Mouse (Mus musculus) heart, adult 2 months (tissue): Measurements from ENCODE around the gene Fgd2. TPM values are rescaled to one million over a fixed set of nuclear protein-coding genes. Genes with fewer than 3 reads are reported as not detected.
A peak's percentile ranks its signal among the peaks of the same experiment; 100 is the strongest.

Experiments
- DNase-seq, 2 experiments: peaks; one replicate each; pipeline ENCODE4 v3.0.0; 2021
- H3K27ac ChIP-seq: fragments of 200-600 bp; 2 replicates; pipeline ENCODE4 v1.8.1; 2022
- H3K27me3 ChIP-seq: fragments of 200-500 bp; 2 replicates; pipeline ENCODE4 v1.6.1; 2012; ENCODE audit warnings: mild to moderate bottlenecking, low read length, inconsistent platforms, mixed read lengths; ENCODE audit not compliant: control insufficient read depth, insufficient read depth
- H3K36me3 ChIP-seq: fragments of 200-500 bp; 2 replicates; pipeline ENCODE4 v1.6.1; 2012; ENCODE audit warnings: low read length, inconsistent platforms; ENCODE audit not compliant: control insufficient read depth, insufficient read depth
- H3K4me1 ChIP-seq: fragments of 200-500 bp; 2 replicates; pipeline ENCODE4 v1.6.1; 2011; ENCODE audit warnings: low read length; ENCODE audit not compliant: control insufficient read depth, insufficient read depth
- H3K4me3 ChIP-seq: fragments of 200-600 bp; 2 replicates; pipeline ENCODE4 v1.8.1; 2022
- H3K79me2 ChIP-seq: fragments of 200-500 bp; replicated peaks from 2 replicates; pipeline ENCODE4 v1.6.1; 2012; ENCODE audit warnings: mild to moderate bottlenecking, inconsistent platforms, low read length, moderate library complexity, mixed read lengths; ENCODE audit not compliant: control insufficient read depth, insufficient read depth
- H3K9ac ChIP-seq: fragments of 200-500 bp; 2 replicates; pipeline ENCODE4 v1.6.1; 2012; ENCODE audit warnings: low read depth, mild to moderate bottlenecking, control low read depth, inconsistent platforms, low read length, mixed read lengths
- CTCF ChIP-seq: fragments of 200-600 bp; IDR thresholded peaks from 2 replicates; pipeline ENCODE4 v1.8.1; 2022; ENCODE audit warnings: antibody characterized with exemption, mild to moderate bottlenecking, moderate library complexity
- EP300 ChIP-seq: fragments of 200-500 bp; IDR thresholded peaks from 2 replicates; pipeline ENCODE4 v1.6.1; 2011; ENCODE audit warnings: low read depth, low read length, control low read depth; ENCODE audit not compliant: insufficient read depth
- POLR2A ChIP-seq: fragments of 200-500 bp; IDR thresholded peaks from 2 replicates; pipeline ENCODE4 v1.6.1; 2011; ENCODE audit warnings: mild to moderate bottlenecking, low read depth, low read length, control low read depth; ENCODE audit not compliant: insufficient read depth
- WGBS: fragments of 180-500 bp; shearing (Covaris S2); methylation state at CpG from one replicate; pipeline ENCODE4 v1.1.7; 2018; 5-methylcytosine and 5-hydroxymethylcytosine counted together
- intact Hi-C: fragments of 180-260 bp; cut with DNase I; formaldehyde crosslinking; loops from one replicate; pipeline ENCODE4 v1.15.1; 2025
- polyA plus RNA-seq: library from polyadenylated mRNA; depleted of rRNA; stranded (reverse); fragments of >200 nt; gene quantifications from 2 replicates; pipeline ENCODE4 v1.2.3, GENCODE M21; 2012
- total RNA-seq, 2 experiments: library from RNA; stranded (reverse); gene quantifications; 2 replicates each; pipeline ENCODE4 v1.2.3; 2021

Gene Fgd2
- total and polyA plus RNA-seq, 3 experiments: 1.9 to 9.2 (median 2.4) TPM

- no peaks in the 10 kb centered on the region for H3K79me2 ChIP-seq
- H3K36me3 ChIP-seq: no peaks in the 10 kb centered on the region
- H3K4me1 ChIP-seq: 0 out of 2 replicates have a peak, but pooled peaks cover 1% of the 10 kb centered on the region
- no peak overlapping the region for H3K27ac ChIP-seq
- H3K27me3 ChIP-seq: no peaks in the 10 kb centered on the region
- peak; percentile 73 for DNase-seq
- WGBS: 10% methylated on average over 7 of the region's 7 CpGs
- H3K9ac ChIP-seq: no peak overlapping the region
- TF ChIP-seq CTCF (peak; percentile 90), POLR2A (no peak), EP300 (peak; percentile 83; the same call in 1 of the 2 replicates)
- intact Hi-C loops: loop anchor here (1.0 to 2.0 kb wide), 3 partner anchors 13 to 133 kb away; no protein-coding TSS in a partner anchor
- no peak overlapping the region for H3K4me3 ChIP-seq
Measured at GRCm38 (mm10) chr17:29381472-29381871, 20.8 kb downstream of the Fgd2 start.

GRCm38 (mm10) chr17:29382417-29382816, 21.7 kb downstream of the Fgd2 start:
- no peak overlapping the region for H3K4me3 ChIP-seq
- 0 out of 2 replicates have a peak, but pooled peaks cover 1% of the 10 kb centered on the region for H3K4me1 ChIP-seq
- DNase-seq: no peak
- no peak for TF ChIP-seq CTCF
- TF ChIP-seq EP300: no peak
- TF ChIP-seq POLR2A: no peak
- H3K9ac ChIP-seq: no peak overlapping the region
- intact Hi-C loops: no loop called here
- WGBS: 57% methylated on average over 11 of the region's 11 CpGs
- no peaks in the 10 kb centered on the region for H3K27me3 ChIP-seq
- no peaks in the 10 kb centered on the region for H3K79me2 ChIP-seq
- H3K27ac ChIP-seq: no peak overlapping the region
- no peaks in the 10 kb centered on the region for H3K36me3 ChIP-seq

GRCm38 (mm10) chr17:29383923-29384322, 23.2 kb downstream of the Fgd2 start:
- TF ChIP-seq POLR2A (no peak), CTCF (no peak), EP300 (no peak)
- 85% methylated on average over 9 of the region's 9 CpGs for WGBS
- Histone ChIP-seq H3K4me3 (no peak overlapping the region), H3K27ac (no peak overlapping the region), H3K79me2 (no peaks in the 10 kb centered on the region), H3K27me3 (no peaks in the 10 kb centered on the region), H3K36me3 (no peaks in the 10 kb centered on the region), H3K9ac (no peak overlapping the region), H3K4me1 (0 out of 2 replicates have a peak, but pooled peaks cover 1% of the 10 kb centered on the region)
- intact Hi-C loops: no loop called here
- no peak for DNase-seq

- DNase-seq: peak; percentile 62 to 75
- no peak for TF ChIP-seq POLR2A
- WGBS: 47% methylated on average over 5 of the region's 5 CpGs
- Histone ChIP-seq H3K27me3 (no peaks in the 10 kb centered on the region), H3K4me1 (0 out of 2 replicates have a peak, but pooled peaks cover 1% of the 10 kb centered on the region), H3K27ac (no peak overlapping the region), H3K36me3 (no peaks in the 10 kb centered on the region), H3K4me3 (no peak overlapping the region), H3K79me2 (no peaks in the 10 kb centered on the region), H3K9ac (no peak overlapping the region)
- intact Hi-C loops: no loop called here
Measured at GRCm38 (mm10) chr17:29384850-29385438, 24.2 kb downstream of the Fgd2 start.

- Histone ChIP-seq H3K36me3 (no peaks in the 10 kb centered on the region), H3K27me3 (no peaks in the 10 kb centered on the region), H3K9ac (no peak overlapping the region), H3K4me3 (no peak overlapping the region), H3K79me2 (no peaks in the 10 kb centered on the region), H3K4me1 (0 out of 2 replicates have a peak, but pooled peaks cover 1% of the 10 kb centered on the region), H3K27ac (no peak overlapping the region)
- 80% methylated on average over 6 of the region's 6 CpGs for WGBS
- TF ChIP-seq EP300 (no peak), CTCF (no peak), POLR2A (no peak)
- DNase-seq: no peak
- intact Hi-C loops: no loop called here
Measured at GRCm38 (mm10) chr17:29385746-29386145, 25.0 kb downstream of the Fgd2 start.

GRCm38 (mm10) chr17:29388978-29389377, 28.3 kb downstream of the Fgd2 start:
- no peak overlapping the region for H3K27ac ChIP-seq
- DNase-seq: peak in 1 of 2 experiments; percentile 58
- intact Hi-C loops: no loop called here

More at GRCm38 (mm10) chr17:29388978-29389377, 28.3 kb downstream of the Fgd2 start:
- 70% methylated on average over 11 of the region's 11 CpGs for WGBS
- no peaks in the 10 kb centered on the region for H3K27me3 ChIP-seq
- TF ChIP-seq EP300 (no peak), POLR2A (no peak), CTCF (no peak)
- H3K36me3 ChIP-seq: no peaks in the 10 kb centered on the region
- no peaks in the 10 kb centered on the region for H3K79me2 ChIP-seq
- no peak overlapping the region for H3K4me3 ChIP-seq
- H3K4me1 ChIP-seq: peaks cover 1% of the 10 kb centered on the region; the same call in 1 of the 2 replicates
- H3K9ac ChIP-seq: no peak overlapping the region
